Mouse (Mus musculus) gastrocnemius, postnatal 4 days (tissue): Measurements from ENCODE around the gene Tmem40. TPM values are rescaled to one million over a fixed set of nuclear protein-coding genes. Genes with fewer than 3 reads are reported as not detected.

Experiments used
- DNase-seq, 2 experiments: peaks; one replicate each; pipeline ENCODE4 v3.0.0; 2021 to 2022; ENCODE audit warnings: low spot score in 2 of 2, mixed read lengths in 2 of 2
- total RNA-seq, 2 experiments: library from RNA; stranded (reverse); gene quantifications; 2 replicates each; pipeline ENCODE4 v1.2.3; 2021

Gene Tmem40
- total RNA-seq, 2 experiments from 2014 or later = 0.66 to 0.73 TPM

DNA sequence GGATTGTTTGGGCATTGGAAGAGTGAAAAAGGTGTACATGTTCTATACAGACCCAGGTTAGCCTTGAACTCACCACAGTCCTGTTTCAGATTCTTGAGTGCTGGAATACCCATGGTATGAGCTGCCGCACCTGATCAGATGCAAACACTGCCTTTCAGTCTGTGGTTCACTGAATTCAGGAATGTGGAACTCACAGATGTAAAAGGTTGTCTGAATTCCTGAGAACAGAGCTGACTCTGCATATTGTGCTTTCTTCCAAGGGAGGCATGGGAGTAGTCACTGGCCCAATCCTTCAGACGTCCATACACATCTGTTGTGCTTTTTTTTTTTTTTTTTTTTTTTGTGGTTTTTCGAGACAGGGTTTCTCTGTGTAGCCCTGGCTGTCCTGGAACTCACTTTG lies 50.9 kb downstream of the Tmem40 start:
- no peak for DNase-seq

DNA sequence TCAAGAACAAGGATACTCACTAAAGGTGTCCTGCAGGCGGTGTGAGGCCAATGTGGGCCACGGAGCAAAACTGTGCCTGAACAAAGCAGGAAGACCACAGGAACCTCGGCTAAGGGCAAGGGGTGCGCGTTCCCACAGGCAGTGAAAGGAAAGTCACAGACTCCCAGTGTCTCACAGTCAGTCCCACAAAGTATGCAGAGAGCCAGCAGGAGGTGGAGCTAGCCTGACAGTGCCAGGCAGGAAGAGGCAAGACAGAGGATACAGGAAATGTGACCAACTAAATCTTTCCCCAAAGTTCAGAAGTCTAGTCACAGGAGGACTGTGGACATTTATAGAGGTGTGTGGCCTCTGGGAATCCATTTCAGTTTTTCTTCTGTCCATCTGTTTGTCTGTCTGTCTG lies 59.3 kb downstream of the Tmem40 start:
- DNase-seq = no peak

DNA sequence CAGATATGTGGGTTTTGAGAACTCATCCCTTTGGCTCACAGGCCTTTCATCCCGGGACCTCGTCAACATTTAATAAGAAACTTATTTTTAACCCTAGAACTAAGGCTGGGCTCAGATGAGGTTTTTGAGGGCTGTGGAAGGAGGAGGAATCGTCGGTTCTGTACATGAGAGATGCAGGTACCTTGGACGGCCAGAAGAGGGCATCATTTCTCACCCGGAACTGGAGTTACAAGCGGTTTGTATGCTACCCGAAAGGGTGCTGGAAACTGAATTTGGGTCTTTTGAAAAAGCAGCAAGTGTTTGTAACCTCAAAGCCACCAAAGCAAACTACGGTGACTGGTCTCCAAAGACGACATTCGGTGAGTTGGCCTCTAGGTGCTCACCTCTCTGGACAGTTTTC lies 60.9 kb downstream of the Tmem40 start:
- DNase-seq = no peak

DNA sequence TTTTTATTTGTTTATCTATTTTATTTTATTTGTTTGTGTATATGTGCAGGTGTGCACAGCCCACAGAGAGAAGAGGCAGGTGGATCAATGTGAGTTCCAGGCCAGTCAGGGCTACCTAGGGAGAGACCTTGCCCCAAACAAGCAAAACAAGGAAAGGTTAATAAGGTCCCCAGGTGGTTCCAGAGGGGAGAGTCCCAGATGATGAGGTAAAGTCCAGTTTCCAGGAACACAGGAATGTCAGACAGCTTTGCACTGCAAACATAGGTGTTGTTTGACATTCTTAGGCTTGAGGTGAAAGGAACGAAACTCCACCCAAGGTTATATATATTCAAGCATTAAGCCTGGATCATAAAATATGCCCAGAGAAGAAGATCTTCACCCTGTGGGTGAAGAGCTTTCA lies 61.4 kb downstream of the Tmem40 start:
- DNase-seq = no peak

DNA sequence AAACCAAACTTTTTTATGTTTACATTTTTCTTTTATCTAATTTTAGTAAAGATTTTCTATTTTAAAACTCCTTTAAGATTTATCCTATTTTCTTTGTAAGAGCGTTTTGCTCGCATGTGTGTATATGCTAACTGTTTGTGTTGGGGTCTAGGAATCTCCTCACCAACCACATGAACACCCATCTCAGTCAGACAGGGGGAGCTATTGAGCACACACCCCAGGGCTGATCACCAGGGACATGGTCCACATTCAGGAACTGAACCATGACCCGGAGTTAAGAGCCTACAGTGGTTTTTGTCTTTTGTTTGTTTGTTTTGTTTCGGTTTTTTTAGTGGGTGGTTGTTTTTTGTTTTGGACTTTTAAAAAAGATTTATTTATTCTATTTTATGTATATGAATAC lies 63.5 kb downstream of the Tmem40 start:
- DNase-seq = no peak

DNA sequence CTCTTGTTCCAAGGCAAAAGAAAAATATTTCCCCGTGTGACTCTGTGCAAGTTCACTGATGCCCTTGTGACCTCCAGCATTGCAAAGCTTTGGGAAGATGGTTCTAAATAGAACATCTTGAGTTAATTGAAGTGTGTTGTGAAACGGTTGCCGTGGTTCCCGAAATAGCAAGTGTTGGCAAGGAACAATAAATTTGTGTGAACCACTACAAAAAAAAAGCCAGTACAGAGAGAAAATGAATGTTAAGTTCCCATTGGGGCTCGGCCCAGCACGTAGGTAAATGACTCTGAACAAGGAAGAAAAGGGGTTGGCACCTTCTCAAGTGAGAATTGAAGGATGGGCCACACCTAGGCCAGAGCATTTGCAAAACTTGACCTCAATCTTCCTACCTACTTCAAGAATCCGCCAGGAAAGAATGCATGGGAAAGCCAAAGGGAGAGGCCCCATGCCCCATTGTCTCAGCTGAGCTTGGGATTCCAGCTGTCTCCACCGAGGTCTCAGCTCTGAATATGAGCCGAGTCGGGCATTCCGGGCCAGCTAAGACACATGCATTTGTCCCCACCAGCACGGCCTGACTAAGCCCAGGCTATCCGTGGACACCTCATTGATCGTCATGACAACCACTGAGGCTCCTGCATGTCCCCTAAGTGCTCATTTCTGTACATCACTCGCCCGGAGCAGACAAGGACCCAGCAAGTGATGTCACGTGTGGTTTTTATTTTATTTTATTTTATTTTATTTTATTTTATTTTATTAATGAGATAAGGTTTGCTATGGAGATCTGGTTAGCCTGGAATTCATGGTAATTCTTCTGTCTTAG lies 64.3 kb downstream of the Tmem40 start:
- DNase-seq = peak in 1 of 2 experiments; percentile 16

DNA sequence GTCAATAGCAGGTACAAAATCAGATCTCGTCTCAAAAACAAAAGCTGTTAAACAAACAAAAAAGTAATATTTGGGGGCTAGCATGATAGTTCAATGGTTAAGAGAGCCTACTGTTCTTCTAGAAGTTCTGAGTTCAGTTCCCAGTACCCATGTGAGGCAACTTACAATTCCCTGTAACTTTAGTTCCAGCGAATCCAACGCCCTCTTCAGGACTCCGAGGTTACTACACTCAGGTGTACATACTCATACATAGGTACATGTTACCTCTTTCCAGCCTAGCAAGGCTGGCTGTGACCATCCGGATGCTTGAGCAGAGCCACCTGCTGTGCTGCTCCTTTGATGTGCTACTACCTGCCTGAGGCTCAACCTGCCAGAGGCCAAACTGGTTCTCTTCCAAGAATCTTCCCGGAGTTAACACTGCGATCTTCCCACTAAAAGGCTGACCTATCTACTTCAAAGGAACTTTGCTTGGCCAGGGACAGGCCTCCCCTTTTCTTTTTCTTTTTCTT lies 65.4 kb downstream of the Tmem40 start:
- DNase-seq = no peak

DNA sequence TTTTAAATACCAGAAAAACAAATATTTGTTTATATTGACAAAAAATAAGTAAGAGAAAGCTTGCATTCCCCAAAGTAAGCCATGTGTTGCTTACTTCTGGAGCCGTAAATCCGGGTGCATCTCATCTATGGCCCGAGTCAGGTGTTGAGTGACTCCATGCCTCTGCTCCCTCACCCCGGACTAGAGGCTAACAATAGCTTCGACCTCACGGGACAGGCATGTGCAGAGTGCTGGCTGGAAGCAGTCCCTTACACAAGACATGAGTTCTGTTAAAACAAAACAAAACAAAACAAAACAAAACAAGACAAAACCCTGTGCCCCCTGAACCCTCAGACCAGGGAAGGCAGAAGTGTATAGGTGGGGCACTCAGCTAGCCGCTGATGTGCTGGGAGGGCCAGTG lies 67.1 kb downstream of the Tmem40 start:
- no peak for DNase-seq

DNA sequence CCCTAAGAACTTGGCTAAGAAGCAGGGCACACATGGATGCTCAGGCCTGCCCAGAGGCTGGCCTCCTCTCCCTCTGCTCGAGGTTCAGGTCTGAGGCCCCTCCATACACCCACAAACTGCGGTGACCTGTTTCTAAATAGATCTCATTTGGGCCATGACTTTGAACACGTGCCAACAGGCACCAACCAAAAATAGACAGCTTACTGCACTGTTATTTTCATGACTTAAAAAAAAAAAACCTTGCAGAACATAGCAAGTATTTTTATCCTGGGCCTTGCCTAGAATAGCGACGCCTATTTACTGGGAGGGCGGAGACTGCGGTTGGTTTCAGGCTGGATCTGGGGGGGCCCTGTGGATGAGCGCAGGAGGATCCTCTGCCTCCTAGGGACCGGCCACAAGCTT lies 67.8 kb downstream of the Tmem40 start:
- no peak for DNase-seq

DNA sequence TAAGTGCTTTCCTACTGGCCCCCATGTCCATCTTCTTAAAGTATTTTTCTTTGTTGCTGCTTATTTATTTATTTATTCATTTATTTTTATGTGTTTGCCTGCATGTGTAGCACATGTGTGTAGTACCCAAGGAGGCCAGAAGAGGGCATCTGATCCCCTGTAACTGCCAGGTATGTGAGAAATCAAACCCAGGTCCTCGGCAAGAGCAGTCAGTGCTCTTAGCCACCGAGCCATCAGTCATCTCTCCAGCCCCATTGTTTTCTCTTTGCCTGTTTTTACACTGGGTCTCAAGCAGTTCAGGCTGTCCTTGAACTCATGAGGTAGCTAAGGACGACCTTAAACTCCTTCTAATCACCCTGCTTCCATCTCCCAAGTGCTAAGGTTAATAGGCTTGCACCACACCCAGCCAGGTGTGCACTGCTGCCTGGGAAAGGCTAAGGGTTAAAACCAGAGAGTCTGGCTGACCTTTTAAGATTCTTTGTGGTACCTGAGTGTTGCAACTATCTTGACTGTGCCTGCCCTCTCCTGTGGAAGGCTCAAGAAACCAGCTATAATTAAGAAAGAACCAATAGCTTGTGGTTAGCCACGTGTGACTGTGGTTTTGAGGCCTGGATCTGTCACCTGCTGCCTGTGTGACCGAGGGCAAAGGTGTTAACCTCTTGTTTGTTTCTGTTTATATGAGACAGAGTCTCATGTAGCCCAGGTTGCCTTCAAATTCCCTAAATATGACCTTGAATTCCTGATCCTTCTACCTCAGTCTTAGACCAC lies 69.1 kb downstream of the Tmem40 start:
- no peak for DNase-seq

DNA sequence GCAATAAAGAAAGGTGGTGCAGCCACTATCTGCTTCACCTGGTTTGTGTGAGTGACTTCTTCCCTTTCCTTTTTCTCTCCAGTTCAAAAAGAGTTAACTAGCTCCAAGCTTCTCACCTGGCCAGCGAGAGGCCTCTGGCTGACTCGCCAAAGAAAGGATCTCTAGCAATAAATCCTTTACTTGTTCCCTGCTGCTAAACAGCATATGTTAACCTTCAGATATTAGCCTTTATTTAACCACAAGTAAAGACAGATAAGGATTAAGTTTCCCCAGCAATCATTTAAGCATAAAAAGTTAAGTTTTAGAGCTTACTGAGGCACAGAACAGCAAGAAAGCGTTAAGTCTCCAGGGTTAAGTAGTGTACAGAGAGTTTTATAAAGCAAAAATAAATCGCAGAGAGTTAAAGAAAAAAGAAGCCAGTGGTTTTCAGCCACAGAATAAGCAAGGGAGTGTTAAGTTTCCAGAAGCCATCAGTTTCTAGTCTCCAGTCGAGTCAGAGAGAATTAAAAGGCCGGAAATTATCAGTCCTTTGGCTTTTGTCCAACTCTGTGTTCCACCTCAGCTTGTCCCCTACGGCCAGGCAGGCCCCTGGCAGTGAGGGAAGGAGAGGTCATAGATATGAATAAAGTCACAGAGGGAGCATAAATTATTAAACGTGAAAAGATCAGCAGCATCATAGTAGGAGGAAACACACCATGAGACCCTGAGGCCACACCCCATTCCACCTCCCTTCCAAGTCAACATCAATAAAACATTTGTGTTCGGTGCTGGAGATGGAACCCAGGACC lies 69.9 kb downstream of the Tmem40 start:
- DNase-seq = no peak

DNA sequence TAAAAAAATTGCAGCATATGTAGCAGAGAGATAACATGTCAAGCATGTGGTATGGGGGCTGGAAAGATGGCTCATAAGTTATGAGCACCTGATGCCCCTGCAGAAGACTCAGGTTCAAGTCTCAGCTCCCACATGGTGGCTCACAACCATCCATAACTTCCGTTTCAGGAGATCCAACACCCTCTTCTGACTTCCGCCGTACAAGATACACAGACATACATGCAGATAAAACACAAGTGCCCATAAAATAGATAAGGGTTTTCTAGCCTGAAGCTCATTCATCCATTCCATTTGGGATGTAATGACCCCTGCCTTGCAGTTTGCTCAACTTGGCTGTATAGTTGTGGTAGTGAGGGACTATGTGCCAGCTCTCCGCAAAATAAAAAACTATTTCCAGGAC lies 72.1 kb downstream of the Tmem40 start:
- DNase-seq = no peak

DNA sequence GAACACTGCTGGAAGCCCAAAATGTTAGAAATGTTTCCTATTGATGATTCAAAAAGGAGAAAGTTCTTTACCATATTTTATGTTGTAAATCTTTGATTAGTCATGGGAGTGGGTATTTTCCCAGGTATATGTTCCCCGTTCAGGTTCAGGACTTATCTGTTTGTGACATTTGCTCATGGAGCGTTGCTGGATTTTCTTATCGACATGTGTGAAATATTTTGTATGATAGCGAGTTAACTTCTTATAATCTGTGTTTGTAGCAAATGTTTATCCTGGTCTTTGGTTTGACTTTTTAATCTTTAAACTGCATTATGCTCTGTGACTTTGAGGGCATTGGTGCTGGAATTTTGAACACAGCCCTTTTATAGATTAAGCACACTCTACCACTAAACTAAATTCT lies 73.6 kb downstream of the Tmem40 start:
- no peak for DNase-seq

DNA sequence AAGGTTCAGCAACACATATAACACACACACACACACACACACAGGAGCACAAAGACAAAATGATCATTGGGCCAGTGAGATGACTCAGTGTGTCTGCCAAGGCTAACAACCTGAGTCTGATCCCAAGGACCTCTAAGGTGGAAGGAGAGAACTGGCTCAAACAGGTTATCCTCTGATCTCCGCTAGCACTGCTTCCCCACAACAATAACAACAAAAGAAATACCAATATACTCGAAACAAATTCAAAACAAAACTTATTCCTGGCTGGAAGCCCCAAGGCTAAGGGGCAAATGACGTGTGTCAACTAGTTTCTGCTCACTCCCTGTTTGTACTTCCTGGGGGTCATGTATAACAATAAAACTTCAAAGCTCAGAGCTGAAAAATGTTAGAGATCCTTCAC lies 74.5 kb downstream of the Tmem40 start:
- DNase-seq = no peak

DNA sequence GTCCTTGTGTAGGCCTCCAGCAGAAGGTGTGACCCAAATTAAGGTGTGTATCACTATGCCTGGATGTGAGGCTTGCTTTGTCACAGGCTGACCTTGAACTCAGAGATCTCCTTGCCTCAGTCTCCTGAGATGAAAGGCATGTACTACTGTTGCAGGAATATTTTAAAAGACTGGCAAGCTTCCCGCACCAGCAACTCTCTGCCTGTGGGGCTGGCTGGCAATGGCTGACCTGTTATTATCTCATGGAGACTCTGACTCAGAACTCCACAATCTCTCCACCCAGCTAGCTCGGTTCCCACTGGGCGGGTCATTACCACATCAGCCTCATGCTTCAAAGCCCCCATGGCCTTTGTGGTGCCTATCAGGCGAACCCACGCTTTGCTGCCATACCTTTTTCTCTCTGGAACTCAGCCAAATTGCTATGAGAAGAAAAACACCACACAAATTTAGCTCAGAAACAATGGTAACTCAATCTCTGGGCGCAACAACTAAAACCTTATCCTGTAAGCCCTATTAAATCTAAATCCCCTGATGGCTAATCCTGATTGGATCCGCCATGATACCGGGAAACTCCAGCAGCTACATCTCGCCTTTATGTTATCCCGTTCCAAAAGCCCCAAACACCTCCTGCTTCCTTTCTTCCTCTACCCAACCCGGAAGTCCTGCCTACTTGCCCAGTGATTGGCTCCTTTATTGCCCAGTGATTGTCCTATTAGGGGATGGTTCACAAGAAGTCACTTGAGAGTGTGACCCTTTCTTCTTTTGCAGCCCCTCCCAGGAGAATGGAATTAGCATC lies 77.2 kb downstream of the Tmem40 start:
- no peak for DNase-seq

DNA sequence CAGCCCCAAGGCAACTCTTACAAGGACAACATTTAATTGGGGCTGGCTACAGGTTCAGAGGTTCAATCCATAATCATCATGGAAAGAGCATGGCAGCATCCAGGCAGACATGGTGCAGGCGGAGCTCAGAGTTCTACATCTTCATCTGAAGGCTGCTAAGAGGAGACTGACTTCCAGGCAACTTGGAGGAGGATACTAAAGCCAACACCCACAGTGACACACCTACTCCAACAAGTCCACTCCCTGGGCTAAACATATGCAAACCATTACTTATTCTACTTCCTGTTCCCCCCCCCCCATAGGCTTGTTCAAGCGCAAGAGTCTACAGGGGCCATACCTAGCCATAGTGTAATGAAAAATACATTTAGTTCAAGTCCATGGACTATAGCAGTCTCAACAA lies 77.9 kb downstream of the Tmem40 start:
- DNase-seq = no peak

DNA sequence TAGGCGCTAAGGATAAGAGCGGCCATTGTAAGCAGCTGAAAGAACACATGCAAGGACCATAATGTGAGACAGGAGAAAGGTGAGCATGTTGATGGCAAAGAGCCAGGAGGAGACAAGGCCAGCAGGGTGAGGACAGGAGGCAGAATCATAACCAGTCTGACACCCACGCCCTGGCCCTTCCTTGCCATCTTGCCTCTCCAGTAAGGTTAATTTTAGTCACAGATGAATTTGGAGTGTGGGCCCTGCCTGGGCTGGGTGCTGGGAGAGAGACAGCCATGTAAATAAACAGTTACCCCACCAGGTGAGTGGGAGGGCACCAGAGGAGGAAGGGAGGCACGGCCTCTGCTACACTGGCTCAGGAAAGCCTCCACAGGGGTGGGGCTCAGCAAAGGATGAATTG lies 81.1 kb downstream of the Tmem40 start:
- DNase-seq = no peak
